Mouse (Mus musculus) gonadal fat pad, adult 2 months (tissue): Measurements from ENCODE around the gene Slc25a1. TPM values are rescaled to one million over a fixed set of nuclear protein-coding genes. Genes with fewer than 3 reads are reported as not detected.

Source experiments
- DNase-seq: peaks from one replicate; pipeline ENCODE4 v3.0.0-alpha.2; 2012; ENCODE audit warnings: low read depth
- polyA plus RNA-seq: library from polyadenylated mRNA; depleted of rRNA; stranded (reverse); fragments of >200 nt; gene quantifications from 2 replicates; pipeline ENCODE4 v1.2.3, GENCODE M21; 2012

Gene Slc25a1
- polyA plus RNA-seq, 1 experiment: 354 TPM

GRCm38 (mm10) chr16:17921325-17922162, 6.5 kb downstream of the Slc25a1 start:
- DNase-seq: no peak

DNA sequence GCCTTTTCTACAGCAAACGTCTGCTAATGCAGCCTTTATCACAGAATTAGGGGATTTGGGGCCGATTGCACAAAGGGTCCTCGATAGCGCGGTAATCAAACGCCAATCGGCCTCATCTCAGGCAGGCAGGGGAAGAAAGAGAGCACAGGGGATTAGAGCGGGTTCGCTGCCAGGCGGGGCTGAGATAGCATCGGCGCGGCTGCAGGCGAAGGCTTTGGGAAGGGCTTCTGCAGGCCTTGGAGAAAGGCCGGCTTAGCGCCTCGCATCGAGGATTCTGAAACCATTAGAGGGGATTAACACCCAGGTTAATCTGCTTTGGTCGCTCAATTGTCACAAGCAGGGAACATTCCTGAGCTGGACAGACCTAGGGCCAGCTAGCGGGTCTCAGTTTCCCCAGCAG, 7.4 kb downstream of the Slc25a1 start:
- no peak for DNase-seq

DNA sequence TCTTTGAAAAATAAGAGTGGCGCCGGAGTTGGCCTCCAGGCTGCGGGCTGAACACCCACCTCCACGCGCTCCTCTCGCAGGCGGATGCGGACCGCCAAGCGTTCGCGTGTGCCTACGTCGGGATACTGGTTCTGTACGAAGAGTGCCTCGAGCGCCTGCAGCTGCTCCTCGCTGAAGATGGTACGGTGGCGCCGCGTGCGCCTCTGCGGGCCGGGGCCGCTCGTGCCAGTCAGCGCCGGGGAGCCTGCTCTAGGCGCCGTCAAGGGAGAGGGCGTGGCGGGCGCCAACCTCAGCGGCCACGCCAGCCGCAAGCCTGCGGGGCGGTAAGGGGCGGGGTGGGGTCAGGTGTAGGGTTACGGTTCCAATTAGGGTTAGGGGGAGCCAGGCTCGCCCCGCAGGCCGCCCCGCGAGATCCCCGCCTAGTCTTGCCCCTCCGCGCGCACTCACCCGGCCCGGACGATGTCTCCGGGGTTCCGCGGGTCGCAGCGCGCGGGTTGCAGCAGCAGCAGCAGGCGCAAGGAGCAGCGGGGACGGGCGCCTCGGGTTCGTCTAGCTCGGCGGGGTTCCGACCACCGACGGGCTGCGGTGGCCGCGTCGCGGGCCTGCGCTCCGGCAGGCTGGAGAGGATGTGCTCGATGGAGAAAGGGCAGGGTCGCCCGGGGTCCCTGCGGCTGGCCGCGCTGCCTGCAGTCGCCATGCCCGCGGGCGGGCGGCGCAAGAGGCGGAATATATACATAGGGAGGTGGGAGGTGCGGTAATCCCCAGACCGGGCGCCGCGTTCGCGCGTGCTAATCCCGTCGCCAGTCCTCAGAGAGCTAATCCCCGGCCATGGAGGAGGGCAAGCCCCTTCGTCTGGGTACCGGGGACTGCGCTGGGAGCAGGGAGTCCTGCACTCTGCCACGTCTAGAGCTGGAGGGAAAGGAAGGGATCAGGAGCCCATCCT, 13.4 kb downstream of the Slc25a1 start, which contains the start of gene Gsc2:
Gene Gsc2, minus strand, starts transcription at position 753 of the 943 bp plus-strand sequence.
- no peak for DNase-seq

DNA sequence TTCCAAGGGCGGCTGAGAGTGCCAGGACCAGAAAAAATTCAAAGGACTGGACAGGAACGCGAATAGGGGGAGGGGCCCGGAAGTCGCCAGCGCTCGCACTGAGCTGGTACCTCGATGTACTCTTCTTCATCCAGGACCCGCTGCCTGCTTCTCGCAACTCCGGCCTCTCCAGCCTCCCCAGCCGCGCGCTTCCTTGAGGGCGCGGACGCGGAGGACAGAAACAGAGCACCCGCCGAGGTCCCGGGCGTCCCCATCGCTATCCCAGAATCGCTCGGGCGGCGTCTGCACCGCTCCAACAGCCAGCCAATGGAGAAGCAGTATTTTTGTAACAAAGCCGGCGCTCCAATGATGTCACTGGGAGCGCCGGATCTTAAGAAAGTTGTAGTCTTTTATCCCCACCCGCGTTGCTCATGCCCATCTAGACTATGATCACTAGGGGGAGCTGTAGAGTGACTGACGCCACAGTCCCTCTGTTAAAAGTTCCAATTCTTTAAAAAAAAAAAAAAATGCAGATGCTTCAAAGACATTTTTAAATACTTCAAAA, 16.9 kb downstream of the Slc25a1 start, which contains the start of gene Ess2:
Gene Ess2, minus strand, starts transcription at position 297 of the 544 bp plus-strand sequence.
- DNase-seq: no peak

DNA sequence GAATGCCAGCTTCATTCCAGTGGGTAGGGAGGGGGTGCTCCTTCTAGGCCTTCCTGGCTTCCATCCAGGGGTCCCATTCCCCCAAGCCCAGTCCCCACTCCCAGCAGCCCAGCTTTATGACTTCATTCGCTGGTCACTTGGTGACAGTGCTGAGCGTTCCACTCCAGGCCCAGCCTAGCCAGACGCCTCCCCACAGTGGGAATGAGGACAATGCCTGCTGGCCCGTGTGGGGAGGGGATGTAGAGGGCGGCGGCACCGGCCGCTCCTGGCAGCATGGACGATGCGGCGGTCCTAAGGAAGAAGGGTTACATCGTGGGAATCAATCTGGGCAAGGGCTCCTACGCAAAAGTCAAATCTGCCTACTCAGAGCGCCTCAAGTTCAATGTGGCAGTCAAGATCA, 29.6 kb downstream of the Slc25a1 start, which contains the start of the genes Dgcr2 and Tssk2:
Gene Dgcr2, minus strand, starts transcription at position 101 of the 400 bp plus-strand sequence.
Gene Tssk2, plus strand, starts transcription at position 176 of the 400 bp plus-strand sequence.
- no peak for DNase-seq

- no peak for DNase-seq
Observed at GRCm38 (mm10) chr16:17896091-17896490, 31.9 kb downstream of the Slc25a1 start.

DNA sequence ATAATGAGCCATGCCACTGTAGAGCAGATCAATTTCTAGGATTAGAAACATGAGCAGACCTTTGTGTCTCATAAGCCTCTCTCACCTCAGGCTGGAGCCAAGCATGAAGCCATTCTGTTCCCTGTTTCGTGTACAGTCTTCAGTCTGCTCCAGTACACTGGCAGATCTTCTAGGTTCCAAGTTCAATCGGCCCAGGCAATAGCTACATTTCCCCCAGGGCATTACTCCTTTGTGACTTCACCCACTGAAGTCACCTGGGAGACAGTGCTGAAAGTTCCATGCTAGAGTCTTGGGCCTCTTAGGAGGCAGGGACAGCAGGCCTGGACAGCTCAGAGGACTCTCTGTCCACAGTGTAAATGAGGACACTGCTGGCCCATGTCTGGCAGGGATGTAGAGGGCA, 34.1 kb downstream of the Slc25a1 start, which contains the start of gene Tssk1:
Gene Tssk1, plus strand, starts transcription at position 301 of the 400 bp plus-strand sequence.
- no peak for DNase-seq

GRCm38 (mm10) chr16:17892606-17893005, 35.4 kb downstream of the Slc25a1 start:
- no peak for DNase-seq

DNA sequence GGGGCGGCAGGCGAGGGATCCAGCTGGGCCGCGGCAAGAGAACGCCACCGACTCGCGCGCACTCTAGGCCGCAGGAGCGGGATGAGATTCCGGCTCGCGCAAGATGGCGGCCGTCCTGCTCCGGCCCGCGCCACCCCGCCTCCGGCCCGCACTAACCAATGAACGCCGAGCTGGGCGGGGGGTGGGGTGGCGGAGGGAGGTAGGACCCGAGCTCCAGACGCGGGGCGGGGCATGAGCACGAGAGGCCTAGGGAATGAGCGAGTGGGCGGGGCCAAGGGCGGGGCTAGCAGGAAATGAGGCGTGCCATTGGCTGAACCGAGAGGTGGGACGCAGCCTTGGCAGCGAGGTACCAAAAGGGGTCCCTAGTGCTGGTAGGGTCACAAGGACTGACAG, 36.5 kb downstream of the Slc25a1 start, which contains the start of gene Gm20518:
Gene Gm20518, minus strand, starts transcription at position 105 of the 393 bp plus-strand sequence.
- no peak for DNase-seq

DNA sequence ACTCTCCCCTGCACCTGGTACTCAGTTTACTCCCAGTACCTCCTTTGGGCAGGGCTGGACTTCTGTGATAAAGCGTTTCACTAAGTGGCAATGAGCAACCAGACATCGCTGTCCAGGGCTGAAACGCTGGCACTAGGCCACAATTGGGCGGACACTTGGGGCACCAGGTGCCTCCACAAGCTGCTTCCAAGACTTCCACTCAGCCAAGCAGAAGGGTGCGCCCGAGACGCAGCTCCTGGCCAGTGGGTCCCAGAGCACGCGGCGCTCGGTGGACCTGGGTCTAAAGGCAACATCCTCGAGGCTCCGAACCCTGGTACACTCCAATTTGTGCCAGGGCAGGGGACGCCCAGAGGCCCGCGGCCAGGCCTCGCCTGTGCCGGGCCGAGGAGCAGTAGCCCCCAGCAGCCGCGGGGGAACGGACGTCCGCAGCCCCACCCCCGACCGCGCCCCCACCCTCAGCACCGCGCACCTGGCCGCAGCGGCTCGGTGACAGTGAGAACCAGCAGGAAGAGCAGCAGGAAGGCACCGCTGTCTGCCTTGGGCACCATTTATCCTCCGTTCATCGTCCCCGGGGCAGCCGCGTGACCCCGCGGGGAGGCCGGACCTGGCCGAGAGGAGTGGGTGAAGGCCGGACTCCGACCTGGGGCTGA, 37.0 kb downstream of the Slc25a1 start:
- DNase-seq: no peak

DNA sequence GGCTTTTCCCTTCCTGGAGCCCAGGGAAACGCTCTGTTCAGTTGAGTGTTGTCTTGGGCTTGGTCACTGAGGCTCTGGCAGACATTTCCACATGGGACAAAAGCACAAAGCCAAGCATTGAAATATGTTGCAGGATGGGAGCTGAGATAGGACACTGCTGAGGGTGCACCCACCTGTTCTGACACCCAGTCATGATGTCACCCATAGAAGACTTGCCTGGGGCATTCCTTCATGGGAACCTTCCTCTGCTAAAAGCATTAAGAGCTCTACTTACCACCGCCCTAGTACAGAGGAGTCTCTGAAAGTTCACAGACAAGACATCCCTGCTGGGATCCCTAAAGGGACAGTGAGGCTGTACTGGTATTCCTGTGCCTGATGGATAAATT, 37.7 kb downstream of the Slc25a1 start:
- DNase-seq: no peak

- DNase-seq: no peak
Observed at GRCm38 (mm10) chr16:17889689-17890341, 38.2 kb downstream of the Slc25a1 start.

DNA sequence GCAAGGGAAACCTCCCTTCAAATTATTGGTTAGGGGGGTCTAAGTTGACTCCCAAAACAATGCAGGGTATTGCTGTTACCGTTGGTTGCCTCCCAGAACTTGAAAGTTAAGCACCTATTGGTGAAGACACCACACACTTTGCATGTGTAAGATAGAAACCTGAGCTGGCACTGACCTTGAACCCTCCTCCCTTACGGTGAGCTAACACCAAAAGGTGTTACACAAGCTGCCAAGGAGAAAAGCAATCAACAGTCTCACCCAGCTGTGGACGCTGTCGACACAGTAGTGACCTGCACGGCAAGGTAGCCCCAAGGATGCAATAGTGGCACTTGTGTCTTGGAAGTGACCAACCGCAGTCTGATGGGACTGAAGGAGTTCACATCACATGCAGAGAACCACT, 43.9 kb downstream of the Slc25a1 start:
- no peak for DNase-seq

DNA sequence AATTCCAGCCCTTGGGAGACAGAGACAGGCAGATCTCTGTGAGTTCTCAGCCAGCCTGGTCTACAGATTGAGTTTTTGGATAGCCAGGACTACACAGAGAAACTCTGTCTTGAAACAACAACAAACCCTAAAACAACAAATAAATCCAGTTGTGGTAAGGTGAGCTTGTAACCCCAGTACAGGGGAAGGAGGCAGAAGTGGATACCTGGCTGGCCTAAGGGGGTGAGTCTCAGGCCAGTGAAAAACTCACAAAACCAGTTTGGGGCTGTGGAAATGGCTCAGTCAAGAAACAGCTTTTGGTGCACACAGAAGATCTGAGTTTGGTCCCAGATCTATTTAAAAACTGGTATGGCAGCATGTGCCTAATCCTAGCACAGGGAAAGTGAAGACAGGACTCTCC, 45.8 kb downstream of the Slc25a1 start:
- no peak for DNase-seq

DNA sequence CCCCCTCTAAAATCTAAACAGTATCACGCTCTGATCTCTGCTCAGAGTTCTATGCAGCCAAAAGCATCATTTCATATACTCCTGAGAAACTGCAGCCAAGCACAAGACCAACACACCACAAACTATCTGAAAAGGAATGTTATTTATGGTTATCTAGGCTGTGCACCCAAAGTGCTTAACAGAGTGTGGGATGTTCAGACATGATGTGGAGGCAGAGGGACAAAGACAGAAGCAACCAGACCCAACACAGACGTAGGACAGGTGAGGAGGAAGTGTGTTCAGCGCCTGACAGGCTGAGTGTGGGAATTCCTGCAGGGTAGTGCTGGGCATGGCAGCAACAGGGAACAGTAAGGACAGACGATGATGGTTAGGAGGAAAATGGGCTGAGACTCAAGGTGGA, 48.4 kb downstream of the Slc25a1 start:
- no peak for DNase-seq

DNA sequence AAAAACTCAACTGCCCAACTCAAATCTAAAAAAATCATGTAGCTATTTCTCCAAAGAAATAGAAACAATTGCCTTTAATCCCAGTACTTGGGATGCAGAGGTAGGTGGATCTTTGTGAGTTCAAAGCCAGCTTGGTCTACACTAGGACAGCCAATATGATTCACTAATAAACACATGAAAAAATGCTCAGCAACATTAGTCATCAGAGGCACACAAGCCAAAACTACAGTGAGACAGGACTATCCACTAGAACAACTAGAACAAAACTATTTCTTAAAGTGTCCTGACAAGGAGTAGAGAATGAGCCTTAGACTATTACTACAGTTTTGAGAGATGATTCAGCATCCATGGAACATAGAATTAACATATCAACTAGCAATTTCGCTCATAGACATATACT, 51.9 kb downstream of the Slc25a1 start:
- no peak for DNase-seq
